Mouse (Mus musculus) gastrocnemius, adult 18-20 months (tissue): ENCODE measurements around the gene Cirbp. TPM values are rescaled to one million over a fixed set of nuclear protein-coding genes. Genes with fewer than 3 reads are reported as not detected.

Experiments used
- DNase-seq: peaks from one replicate; pipeline ENCODE4 v3.0.0; 2021; ENCODE audit warnings: low spot score
- total RNA-seq, 2 experiments: library from RNA; stranded (reverse); gene quantifications; 2 replicates each; pipeline ENCODE4 v1.2.3; 2021

Cirbp gene
- total RNA-seq, 2 experiments from 2014 or later = 28.9 to 37.5 TPM

GRCm38 (mm10) chr10:80149291-80150225, 16.2 kb upstream of the Cirbp start:
- peak; percentile 96 for DNase-seq

GRCm38 (mm10) chr10:80150226-80151210, 15.3 kb upstream of the Cirbp start:
- no peak for DNase-seq

- DNase-seq = peak; percentile 55
Observed at GRCm38 (mm10) chr10:80151211-80152034, 14.4 kb upstream of the Cirbp start.

GRCm38 (mm10) chr10:80152071-80152872, 13.5 kb upstream of the Cirbp start:
- DNase-seq = no peak

- DNase-seq = no peak
Observed at GRCm38 (mm10) chr10:80152873-80153260, 12.9 kb upstream of the Cirbp start.

- DNase-seq = no peak
Observed at GRCm38 (mm10) chr10:80153713-80154112, 12.1 kb upstream of the Cirbp start.

GRCm38 (mm10) chr10:80154384-80154783, 11.4 kb upstream of the Cirbp start:
- no peak for DNase-seq

GRCm38 (mm10) chr10:80155277-80155676, 10.5 kb upstream of the Cirbp start:
- DNase-seq = no peak

- no peak for DNase-seq
Observed at GRCm38 (mm10) chr10:80156002-80156751, 9.6 kb upstream of the Cirbp start.

- DNase-seq = no peak
Observed at GRCm38 (mm10) chr10:80156752-80157053, 9.1 kb upstream of the Cirbp start.

GRCm38 (mm10) chr10:80157141-80157929, 8.4 kb upstream of the Cirbp start:
- DNase-seq = no peak

- DNase-seq = peak; percentile 69
Observed at GRCm38 (mm10) chr10:80158307-80158986, 7.3 kb upstream of the Cirbp start.

- DNase-seq = no peak
Observed at GRCm38 (mm10) chr10:80159021-80159560, 6.7 kb upstream of the Cirbp start.

- peak; percentile 99 for DNase-seq
Observed at GRCm38 (mm10) chr10:80159561-80160454, 6.0 kb upstream of the Cirbp start.

GRCm38 (mm10) chr10:80160455-80161371, 5.1 kb upstream of the Cirbp start:
- DNase-seq = peak; percentile 84
